Mouse (Mus musculus): ENCODE data around the gene Gpatch2.
A peak's percentile ranks its signal among the peaks of the same experiment; 100 is the strongest.

Gpatch2 gene

DNA sequence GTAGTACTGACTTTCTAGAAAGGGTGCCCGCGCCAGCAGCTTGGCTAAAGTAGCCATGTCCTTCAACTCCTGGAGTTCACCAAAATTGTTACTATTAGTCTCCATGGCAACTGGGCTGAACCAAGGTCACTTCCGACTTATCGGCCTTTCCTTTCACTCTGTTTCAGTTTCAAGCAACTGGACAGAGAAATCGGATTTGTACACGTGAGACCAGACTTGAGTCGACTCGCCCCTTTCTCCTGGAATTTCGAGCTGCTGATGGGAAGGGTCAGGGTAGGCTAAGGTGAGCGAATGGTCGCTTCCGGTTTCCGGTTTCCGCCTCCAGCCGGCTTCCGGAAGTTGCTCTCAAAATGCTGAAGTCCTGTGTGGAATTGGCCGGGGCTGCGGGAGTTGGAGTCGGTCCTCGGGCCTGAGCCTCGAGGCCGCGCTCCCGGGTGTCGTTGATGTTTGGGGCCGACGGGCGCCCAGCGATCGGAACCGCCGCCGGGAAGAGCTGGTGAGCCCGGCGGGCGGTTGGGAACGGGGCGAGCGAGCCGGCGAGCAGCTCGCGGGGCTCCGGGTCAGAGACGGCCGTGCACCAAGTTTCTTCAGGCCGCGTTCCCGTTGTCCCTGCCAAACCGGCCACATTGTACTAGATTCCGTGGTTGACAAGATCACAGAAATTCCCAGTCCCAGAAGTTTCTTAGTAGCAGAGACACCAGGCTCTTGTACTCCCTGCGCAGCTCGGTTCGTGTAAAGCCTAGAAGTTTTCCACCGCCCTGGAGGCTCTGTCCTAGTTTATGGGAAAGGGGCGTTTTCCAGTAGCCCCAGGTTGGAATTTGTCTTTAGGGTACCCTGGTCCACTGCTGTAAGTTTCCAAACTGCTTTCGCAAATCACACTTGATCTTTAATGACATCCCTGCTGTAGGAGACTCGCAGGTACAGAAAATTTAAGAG is at the start of gene Gpatch2, which contains the start of gene Spata17:
Gpatch2 (plus strand) TSS at position 328 of the 936 bp plus-strand sequence.
Spata17 (minus strand) TSS at position 285 of the 936 bp plus-strand sequence.
- peak; percentile 42 to 48 for DNase-seq

- DNase-seq = no peak
Observed at GRCm38 (mm10) chr1:187169646-187170045, 45.7 kb upstream of the Gpatch2 start.

DNA sequence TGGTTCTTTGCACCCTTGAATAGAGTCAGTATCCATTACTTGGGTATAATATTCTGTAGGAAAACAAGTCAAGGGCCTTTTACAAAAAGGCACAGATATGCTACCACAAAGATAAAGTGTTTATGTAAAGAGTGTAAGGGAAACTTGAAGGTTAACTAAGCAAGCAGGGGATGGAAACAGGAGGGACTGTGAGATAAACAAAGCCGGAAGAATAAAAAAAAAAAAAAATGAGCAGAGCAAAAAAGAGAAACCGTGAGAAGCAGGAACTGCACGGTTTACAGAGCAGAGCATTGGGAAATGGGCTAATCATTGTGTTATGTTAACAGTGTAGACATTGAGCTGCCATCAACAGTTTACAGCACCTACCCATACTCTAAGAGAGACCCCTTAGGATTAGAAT is 44.9 kb upstream of the Gpatch2 start:
- no peak for DNase-seq

- DNase-seq = no peak
Observed at GRCm38 (mm10) chr1:187175991-187176390, 39.3 kb upstream of the Gpatch2 start.

GRCm38 (mm10) chr1:187178546-187178945 is 36.8 kb upstream of the Gpatch2 start:
- no peak for DNase-seq

DNA sequence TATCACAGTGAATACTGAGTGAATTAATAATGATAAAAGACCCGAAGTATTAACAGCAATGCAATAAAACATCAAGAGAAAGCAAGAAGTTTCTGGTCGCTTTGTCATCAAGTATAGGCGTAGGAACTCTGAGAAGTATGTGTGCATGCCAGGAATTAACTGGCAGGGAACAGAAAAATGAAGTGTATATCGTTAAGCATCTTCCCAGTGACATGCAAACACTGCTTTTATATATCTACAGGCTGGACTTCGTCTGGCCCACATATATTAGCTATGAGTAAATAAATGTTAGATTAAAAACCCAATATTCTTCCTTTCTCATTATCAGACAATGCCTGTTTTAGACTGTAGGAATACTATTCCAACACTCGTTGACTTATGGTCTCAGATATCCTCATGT is 9.8 kb upstream of the Gpatch2 start:
- DNase-seq = no peak

DNA sequence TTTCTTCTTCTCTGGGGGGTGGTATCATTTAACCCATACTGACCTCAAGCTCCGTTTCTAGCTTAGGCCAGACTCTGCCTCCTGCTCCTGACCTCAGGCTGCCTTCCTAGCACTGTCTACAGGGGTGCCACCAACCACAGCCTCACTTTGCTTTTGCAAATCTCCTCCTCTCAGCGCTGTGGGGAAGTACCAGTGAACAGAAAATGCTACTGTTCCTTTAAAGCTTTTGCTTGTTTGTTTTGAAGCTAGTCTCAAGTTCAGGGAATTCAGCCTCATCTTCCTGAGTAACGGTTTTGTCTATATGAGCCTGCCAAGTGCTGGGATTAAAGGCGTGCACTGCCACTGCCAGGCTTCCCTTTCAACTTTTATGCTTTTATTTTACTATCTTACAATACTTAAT is 5.8 kb upstream of the Gpatch2 start:
- no peak for DNase-seq

- no peak for DNase-seq
Observed at GRCm38 (mm10) chr1:187210736-187211135, 4.6 kb upstream of the Gpatch2 start.

GRCm38 (mm10) chr1:187216620-187217410 is 1.5 kb downstream of the Gpatch2 start:
- no peak for DNase-seq

GRCm38 (mm10) chr1:187220756-187221155 is 5.4 kb downstream of the Gpatch2 start:
- DNase-seq = no peak

- no peak for DNase-seq
Observed at GRCm38 (mm10) chr1:187226328-187227025, 11.2 kb downstream of the Gpatch2 start.

- DNase-seq = no peak
Observed at GRCm38 (mm10) chr1:187228414-187229146, 13.3 kb downstream of the Gpatch2 start.

- no peak for DNase-seq
Observed at GRCm38 (mm10) chr1:187230255-187230654, 14.9 kb downstream of the Gpatch2 start.

DNA sequence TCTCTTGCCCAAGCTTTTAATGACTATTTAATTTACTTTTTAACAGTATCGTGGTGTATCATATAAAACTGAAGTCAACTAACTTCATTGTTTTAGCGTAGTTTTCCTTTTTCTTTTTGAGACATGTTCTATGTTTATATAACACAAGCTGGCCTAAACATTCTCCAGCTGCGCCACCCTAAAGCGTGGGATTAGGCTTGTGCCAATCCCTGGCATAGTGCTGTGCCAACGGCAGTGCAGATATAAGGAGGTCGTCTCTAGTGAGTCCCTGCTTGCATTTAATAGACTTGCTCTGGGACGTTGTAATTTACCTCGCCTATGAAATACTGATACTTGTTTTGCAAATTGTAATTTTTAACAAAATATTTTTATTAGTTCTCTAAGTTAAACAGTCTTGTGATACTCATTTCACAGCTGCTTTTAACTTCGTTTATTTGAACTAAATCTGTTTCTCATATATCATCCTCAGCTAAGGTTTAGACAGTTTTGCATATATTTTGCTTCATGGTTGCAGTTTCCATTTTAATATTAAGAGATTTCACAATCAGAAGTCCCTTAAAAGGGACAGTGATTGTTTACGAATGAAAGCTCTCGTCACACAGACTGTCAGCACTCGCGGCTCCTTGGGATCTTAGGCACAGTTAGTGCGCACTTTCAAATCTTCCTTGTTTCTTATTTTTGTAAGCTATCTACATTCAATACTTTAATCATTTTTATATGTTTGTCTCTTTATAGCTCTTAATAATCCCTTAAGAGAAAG is 17.1 kb downstream of the Gpatch2 start:
- DNase-seq = no peak

- DNase-seq = no peak
Observed at GRCm38 (mm10) chr1:187232996-187233615, 17.8 kb downstream of the Gpatch2 start.

- DNase-seq = no peak
Observed at GRCm38 (mm10) chr1:187235161-187235560, 19.9 kb downstream of the Gpatch2 start.

DNA sequence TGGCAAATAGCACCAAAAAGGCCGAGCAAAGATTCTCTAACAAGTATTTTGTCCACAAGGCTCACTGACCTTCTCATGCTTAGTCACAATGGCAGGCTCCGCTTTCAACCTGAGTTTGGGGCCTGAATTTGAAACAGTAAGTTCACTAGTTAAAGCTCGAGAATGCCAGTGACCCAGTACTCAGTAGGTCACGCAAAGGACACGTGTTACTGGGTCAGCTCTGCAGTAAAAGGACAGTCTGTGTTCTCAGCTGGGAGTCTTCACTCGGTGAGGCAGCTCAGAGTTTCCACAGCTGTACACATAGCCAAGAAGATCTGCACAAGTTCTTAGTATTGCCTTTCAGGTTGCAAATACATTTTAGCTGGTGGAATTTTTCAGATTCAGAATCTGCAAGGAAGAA is 21.0 kb downstream of the Gpatch2 start:
- no peak for DNase-seq

DNA sequence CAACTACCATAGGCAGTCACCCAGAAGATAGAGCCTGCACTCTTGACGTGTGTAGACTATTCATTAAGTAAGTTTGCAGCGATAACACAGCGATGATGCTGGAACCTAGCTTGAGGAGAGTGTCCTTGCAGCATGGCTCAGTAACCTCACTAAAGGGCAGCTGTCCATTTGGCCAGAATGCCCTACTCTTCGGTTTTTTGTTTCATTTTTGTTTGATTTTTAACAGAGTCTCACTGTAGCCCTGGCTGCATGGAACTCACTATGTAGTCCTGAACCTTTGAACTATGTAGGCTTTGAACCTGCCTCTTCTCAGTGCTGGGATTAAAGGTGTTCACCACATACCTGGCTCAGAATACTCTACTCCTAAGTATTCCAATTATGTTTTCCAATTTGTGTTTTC is 22.8 kb downstream of the Gpatch2 start:
- no peak for DNase-seq

DNA sequence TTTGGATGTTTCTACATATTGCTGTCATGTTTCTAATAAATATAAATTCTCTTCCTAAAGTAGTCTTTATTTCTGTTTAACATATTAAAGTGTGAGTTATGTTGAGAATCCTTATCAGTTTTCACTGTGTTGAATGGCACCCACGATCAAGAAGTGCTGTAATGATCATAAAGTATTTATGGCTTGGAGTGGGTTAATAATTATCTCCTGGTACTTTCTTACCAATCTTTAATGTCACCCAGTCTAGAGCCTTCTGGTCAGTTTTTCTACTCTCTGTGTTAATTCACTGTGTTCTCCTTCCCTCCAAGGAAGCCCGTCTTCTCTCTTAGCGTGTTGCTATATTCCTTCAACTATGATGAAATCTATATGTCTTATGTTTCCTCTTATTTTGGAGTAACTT is 25.0 kb downstream of the Gpatch2 start:
- no peak for DNase-seq

- no peak for DNase-seq
Observed at GRCm38 (mm10) chr1:187241329-187241728, 26.0 kb downstream of the Gpatch2 start.

GRCm38 (mm10) chr1:187244734-187245133 is 29.4 kb downstream of the Gpatch2 start:
- DNase-seq = no peak
